Mouse (Mus musculus): ENCODE data around the gene Rab24.

GRCm38 (mm10) chr13:55313051-55313450, 8.7 kb downstream of the Rab24 start:
- no peak for TF ChIP-seq CTCF (IDR thresholded peaks at IDR 0.05)
- TF ChIP-seq EP300 (IDR thresholded peaks at IDR 0.05), result no peak

Measured in lung, postnatal 0 days (tissue).